In the genomic region with DNA sequence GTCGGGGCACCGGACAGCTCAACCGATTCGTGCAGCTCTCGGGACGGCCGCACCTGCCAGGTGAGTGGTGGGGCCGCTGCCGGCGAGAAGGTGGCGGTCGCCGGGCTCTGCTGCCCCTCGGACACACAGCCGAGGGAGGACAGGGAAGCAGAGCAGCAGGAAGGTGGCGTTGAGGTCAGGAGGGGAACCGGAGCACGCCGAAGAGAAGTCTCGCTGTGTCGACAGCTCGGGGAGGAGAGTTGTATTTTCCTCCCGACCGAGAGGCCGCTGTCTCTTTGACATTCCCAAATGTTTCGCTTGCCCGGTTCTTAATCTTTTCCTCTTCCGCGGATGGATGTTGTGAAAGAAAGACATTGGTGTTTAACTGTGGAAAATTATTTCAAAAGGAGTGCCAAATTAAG, we compare ENCODE assay signal across 8 mouse cellular contexts. TPM values are rescaled to one million over a fixed set of nuclear protein-coding genes. Genes with fewer than 3 reads are reported as not detected.
DNase-seq lines count a peak whose midpoint lies in the region; ATAC-seq and TF ChIP-seq lines count a peak whose summit lies in the region.

No protein-coding gene starts in this region.

- no peak; the same call in 1 of the 2 replicates for ATAC-seq in hindbrain, postnatal 0 days
- ATAC-seq in activated CD4-positive, CD25-positive, alpha-beta regulatory T cell, adult 4 months, result no peak

- peaks cover 13% of the 10 kb centered on the region for H3K4me1 ChIP-seq in embryonic facial prominence, embryonic 10.5 days
- H3K4me1 ChIP-seq in hindbrain, postnatal 0 days (ENCODE audit: insufficient read depth, low read length), result peaks cover 9% of the 10 kb centered on the region

- no peaks in the 10 kb centered on the region for H3K9me3 ChIP-seq in embryonic facial prominence, embryonic 10.5 days
- no peaks in the 10 kb centered on the region for H3K9me3 ChIP-seq in hindbrain, postnatal 0 days (ENCODE audit: low read length)

- intact Hi-C loops in gastrocnemius, adult 2 months (cut with DNase I), result loop anchor here (5.0 to 10.0 kb wide), 2 partner anchors 580 to 633 kb away; no protein-coding TSS in a partner anchor

- peak overlapping the region; percentile 96 for H3K9ac ChIP-seq in hindbrain, postnatal 0 days (replicated peaks; ENCODE audit: low read length)

- peak overlapping the region; percentile 67 for H3K4me2 ChIP-seq in hindbrain, postnatal 0 days (ENCODE audit: low read depth, low read length)

- no peak for DNase-seq in gastrocnemius, adult 2 months
- DNase-seq in gastrocnemius, adult 8-10 months (ENCODE audit: low spot score in 2 of 2), result no peak
- peak; percentile 57 for DNase-seq in 416B (ENCODE audit: low read depth)
- no peak for DNase-seq in embryonic facial prominence, embryonic 10.5 days (ENCODE audit: low spot score)
- DNase-seq in hindbrain, postnatal 0 days (ENCODE audit: low spot score), result peak; percentile 47
- peak; percentile 35 for DNase-seq in mesoderm, embryonic 11.5 days (ENCODE audit: low read depth, low spot score)
- no peak for DNase-seq in right cerebral cortex, postnatal 36 days (ENCODE audit: low spot score in 2 of 2)

- WGBS in embryonic facial prominence, embryonic 10.5 days, result under 1% methylated on average over 29 of the region's 29 CpGs
- under 1% methylated on average over 29 of the region's 29 CpGs for WGBS in hindbrain, postnatal 0 days

- H3K36me3 ChIP-seq in embryonic facial prominence, embryonic 10.5 days (replicated peaks), result peaks cover 9% of the 10 kb centered on the region
- H3K36me3 ChIP-seq in hindbrain, postnatal 0 days (ENCODE audit: insufficient read depth, low read length), result no peaks in the 10 kb centered on the region

- H3K27me3 ChIP-seq in embryonic facial prominence, embryonic 10.5 days (replicated peaks; ENCODE audit: low read depth, poor library complexity, severe bottlenecking), result no peaks in the 10 kb centered on the region
- H3K27me3 ChIP-seq in hindbrain, postnatal 0 days (ENCODE audit: insufficient read depth, low read length), result no peaks in the 10 kb centered on the region

- no peak for TF ChIP-seq CTCF in gastrocnemius, adult 2 months (IDR thresholded peaks at IDR 0.05)
- no peak for TF ChIP-seq CTCF in hindbrain, postnatal 0 days (IDR thresholded peaks at IDR 0.05; ENCODE audit: low read depth)

- H3K27ac ChIP-seq in gastrocnemius, adult 2 months, result peak overlapping the region; percentile 91
- peak overlapping the region; percentile 97 for H3K27ac ChIP-seq in embryonic facial prominence, embryonic 10.5 days (replicated peaks)
- H3K27ac ChIP-seq in hindbrain, postnatal 0 days, result peak overlapping the region; percentile 96

- H3K4me3 ChIP-seq in gastrocnemius, adult 2 months, result peak overlapping the region; percentile 89
- H3K4me3 ChIP-seq in embryonic facial prominence, embryonic 10.5 days, result peak overlapping the region; percentile 99
- H3K4me3 ChIP-seq in hindbrain, postnatal 0 days (ENCODE audit: low read length), result peak overlapping the region; percentile 98

RNA-seq across cellular contexts. Expression of gene Klhdc10, which starts 0.4 kb away (rescaled TPM):
- total RNA-seq in gastrocnemius, adult 2 months (2021), result 10 to 100 TPM; 35.8 to 44.4 TPM
- total RNA-seq in gastrocnemius, adult 8-10 months (2022), result 10 to 100 TPM; 35.6 to 46.1 (median 40.0) TPM
- polyA plus RNA-seq in embryonic facial prominence, embryonic 10.5 days (2016; fragmentation: Nextera tagmentation; extraction: Ambion mirVana), result 36.2 and 37.3 TPM in 2 replicates
- total RNA-seq in hindbrain, postnatal 0 days (2014; rRNA removed), result 97.1 and 103 TPM in 2 replicates
- 20.6 and 23.2 TPM in 2 replicates for polyA plus RNA-seq in hindbrain, postnatal 0 days (2015; fragmentation: Nextera tagmentation; extraction: Ambion mirVana)
- 1 to 10 TPM; 2.1 to 2.5 TPM for polyA plus RNA-seq in activated CD4-positive, CD25-positive, alpha-beta regulatory T cell, adult 4 months (2017; shearing (Covaris generic))

RNA-seq across cellular contexts. Expression of gene Zc3hc1, which starts 11.3 kb away (rescaled TPM):
- total RNA-seq in gastrocnemius, adult 2 months (2021), result 10 to 100 TPM; 15.5 to 19.3 TPM
- total RNA-seq in gastrocnemius, adult 8-10 months (2022), result 10 to 100 TPM; 17.6 to 20.2 (median 19.3) TPM
- 84.6 and 90.8 TPM in 2 replicates for polyA plus RNA-seq in embryonic facial prominence, embryonic 10.5 days (2016; fragmentation: Nextera tagmentation; extraction: Ambion mirVana)
- total RNA-seq in hindbrain, postnatal 0 days (2014; rRNA removed), result 42.7 and 54.2 TPM in 2 replicates
- polyA plus RNA-seq in hindbrain, postnatal 0 days (2015; fragmentation: Nextera tagmentation; extraction: Ambion mirVana), result 56.5 and 59.6 TPM in 2 replicates
- polyA plus RNA-seq in activated CD4-positive, CD25-positive, alpha-beta regulatory T cell, adult 4 months (2017; shearing (Covaris generic)), result 10 to 100 TPM; 44.5 to 48.8 TPM

Comparison
In these comparisons a context has a peak if more than half of its experiments do, and no peak if none do; other contexts are left out.
1. DNase-seq: peak in 416B (single experiment), hindbrain, postnatal 0 days (single experiment) and mesoderm, embryonic 11.5 days (single experiment); none in gastrocnemius, adult 2 months (single experiment), gastrocnemius, adult 8-10 months (0 of 2), embryonic facial prominence, embryonic 10.5 days (single experiment) and right cerebral cortex, postnatal 36 days (0 of 2).
2. Peak in every context shown above with its lines, with median percentiles within 50 percentile points of each other: H3K27ac ChIP-seq and H3K4me3 ChIP-seq.